Mouse (Mus musculus) right cerebral cortex, postnatal 4 days (tissue): ENCODE measurements around the gene Gnrhr.
A peak's percentile ranks its signal among the peaks of the same experiment; 100 is the strongest.

Experiments
- DNase-seq: peaks from one replicate; pipeline ENCODE4 v3.0.0-alpha.2; 2022

Gnrhr gene

DNA sequence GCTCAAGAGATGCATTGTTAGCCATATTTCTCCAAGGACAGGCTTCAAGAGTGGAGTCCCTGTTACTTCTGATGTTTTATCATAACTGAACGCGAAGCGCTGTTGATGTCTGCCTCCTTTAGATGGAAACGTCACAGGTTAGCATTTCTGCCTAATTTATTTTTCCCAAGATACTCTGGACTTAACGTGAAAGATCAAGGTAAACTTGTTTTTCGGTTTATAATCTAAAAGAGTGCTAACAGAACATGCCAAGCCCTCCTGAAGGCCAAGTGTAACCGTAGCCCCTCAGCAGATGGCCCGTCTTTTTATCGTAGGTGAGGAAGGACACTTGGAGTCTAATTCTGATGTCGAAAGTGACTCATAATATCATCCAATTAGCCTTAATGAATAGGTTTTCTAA, at the start of gene Gnrhr:
Gene Gnrhr, minus strand, starts transcription at position 101 of the 400 bp plus-strand sequence.
- no peak for DNase-seq

DNA sequence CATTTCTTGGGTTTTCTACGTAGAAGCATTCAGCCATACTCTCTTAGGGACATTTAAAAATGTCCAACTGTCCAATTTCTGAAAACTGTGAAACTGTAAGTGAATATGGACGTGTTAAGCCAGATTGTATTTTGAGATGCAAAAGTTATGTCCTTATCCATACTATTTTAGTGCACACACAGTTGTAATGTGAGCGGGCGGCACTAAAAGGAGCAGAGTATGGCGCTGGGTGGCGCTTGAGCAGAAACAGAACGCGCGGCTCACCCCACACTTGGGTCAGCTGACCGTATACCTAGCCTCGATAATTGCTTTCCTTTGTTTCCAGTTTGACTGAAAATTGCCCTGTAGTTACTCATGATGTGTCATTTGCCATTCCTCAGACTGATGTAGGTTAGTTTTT, 48.9 kb upstream of the Gnrhr start:
- DNase-seq, result no peak

DNA sequence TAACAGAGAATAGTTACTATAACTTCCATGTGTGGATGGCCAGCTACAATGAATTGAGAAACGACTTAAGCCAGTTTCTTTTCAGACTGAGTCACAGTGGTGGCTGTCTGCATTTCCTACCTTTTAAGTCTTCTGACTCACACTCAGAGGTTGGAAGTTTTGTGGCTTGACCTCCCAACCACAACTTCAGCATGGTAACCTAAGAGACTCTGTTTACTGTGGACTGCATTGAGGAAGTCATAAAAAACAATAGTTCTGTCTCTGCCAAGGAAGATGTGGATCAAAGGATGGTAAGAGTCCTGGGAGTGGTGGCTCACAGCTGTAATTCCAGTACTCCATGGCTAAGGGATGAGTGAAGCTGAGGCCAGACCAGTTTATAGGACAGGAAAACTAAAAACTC, 47.2 kb upstream of the Gnrhr start:
- DNase-seq, result no peak

GRCm38 (mm10) chr5:86244275-86244674, 46.6 kb upstream of the Gnrhr start:
- no peak for DNase-seq

DNA sequence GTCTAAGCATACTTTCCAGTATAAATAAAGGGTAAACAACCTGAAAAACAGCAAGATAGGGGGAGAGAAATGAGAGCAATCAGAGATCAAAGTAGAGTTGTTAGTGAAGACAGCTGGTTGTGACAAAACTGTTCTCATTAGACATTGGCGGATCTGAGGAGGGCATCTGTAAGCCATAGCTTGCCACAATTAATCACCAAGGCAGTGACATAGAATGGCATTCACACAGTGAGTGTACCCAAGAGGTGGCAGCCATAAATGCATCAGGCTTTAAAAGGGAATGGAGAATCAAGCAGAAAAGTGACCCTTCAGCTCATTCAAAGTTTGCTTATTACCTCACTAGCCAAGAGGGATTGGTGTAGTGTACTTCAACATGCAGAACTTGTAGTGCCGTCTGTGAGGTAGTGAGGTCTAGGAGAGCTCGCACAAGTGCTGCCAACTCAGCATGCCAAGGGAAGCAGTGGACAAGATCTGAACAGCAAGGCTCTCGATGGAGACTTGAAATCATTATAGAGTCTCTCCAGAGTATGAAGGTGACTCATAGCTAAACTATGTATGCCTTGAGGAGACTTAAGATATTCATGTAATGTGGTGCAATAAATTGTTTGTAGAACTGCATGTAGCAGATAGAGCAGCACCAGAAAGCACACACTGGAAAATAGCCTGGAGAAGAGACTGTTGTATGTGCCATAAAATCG, 29.6 kb upstream of the Gnrhr start:
- no peak for DNase-seq

GRCm38 (mm10) chr5:86191356-86191755, 6.3 kb downstream of the Gnrhr start:
- DNase-seq, result no peak

- no peak for DNase-seq
Measured at GRCm38 (mm10) chr5:86190770-86191169, 6.9 kb downstream of the Gnrhr start.

- no peak for DNase-seq
Measured at GRCm38 (mm10) chr5:86190290-86190689, 7.4 kb downstream of the Gnrhr start.

GRCm38 (mm10) chr5:86187441-86187840, 10.3 kb downstream of the Gnrhr start:
- DNase-seq, result peak; percentile 43

DNA sequence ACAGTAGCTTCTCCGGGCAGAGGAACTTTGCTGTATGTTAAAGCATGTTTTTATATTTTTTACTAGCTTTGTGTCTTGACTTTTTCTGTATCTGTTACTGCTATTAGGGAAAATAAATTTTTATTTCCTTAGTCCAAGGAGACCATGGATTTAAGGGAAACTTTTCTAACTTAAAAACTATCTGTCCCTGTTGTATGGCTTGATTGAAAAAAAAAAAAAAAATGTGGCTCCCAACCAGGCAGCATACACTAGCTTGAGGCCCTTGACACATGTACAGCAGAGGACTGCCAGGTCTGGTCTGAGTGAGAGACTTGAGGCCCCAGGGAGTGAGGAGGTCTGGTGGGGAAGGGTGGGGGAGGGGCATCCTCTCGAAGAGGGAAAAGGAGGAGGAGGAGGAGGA, 23.9 kb downstream of the Gnrhr start:
- DNase-seq, result no peak

GRCm38 (mm10) chr5:86172449-86173161, 25.1 kb downstream of the Gnrhr start, which contains the start of gene Uba6:
Uba6 (minus strand) TSS chr5:86172803.
- peak; percentile 98 for DNase-seq

DNA sequence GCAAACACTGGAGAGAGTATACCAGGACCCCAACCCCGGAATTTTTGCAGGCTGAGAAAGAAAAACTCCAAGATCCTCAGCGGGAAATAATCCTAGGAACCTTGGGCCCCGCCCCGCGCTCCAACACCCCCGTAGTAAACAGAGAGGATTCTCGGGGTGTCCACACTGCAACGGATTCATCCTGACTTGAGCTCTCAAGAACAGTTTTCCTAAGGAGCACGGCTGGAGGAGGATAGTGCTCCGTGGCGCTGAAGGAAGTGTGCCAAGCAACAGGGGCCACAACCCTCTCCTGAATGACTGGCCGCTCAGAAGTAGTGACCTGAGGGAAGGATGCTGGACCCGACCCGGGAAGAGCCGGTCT, 25.6 kb downstream of the Gnrhr start:
- DNase-seq, result no peak
